18 mouse cellular contexts compared by ENCODE assay signal in genomic region chr16:9680572-9680971, GRCm38 (mm10).
A peak's percentile ranks its signal among the peaks of the same experiment; 100 is the strongest.
DNase-seq lines count a peak whose midpoint lies in the region; ATAC-seq lines count a peak whose summit lies in the region.
"Had no signal": no experiment of that assay in that cellular context is flagged by ENCODE, and none has a peak within 500 bp of the region (broad histone marks: within the 10 kb centered on the region; RNA-seq: fewer than 3 reads in every experiment).

No protein-coding gene starts in this region.

- 0 out of 2 replicates have a peak overlapping the region, but pooled peaks have one; percentile 30 for H3K27ac ChIP-seq in liver, embryonic 12.5 days
- H3K27ac ChIP-seq in liver, embryonic 11.5 days (ENCODE audit: low read depth, low read length), result no peak overlapping the region
- peak overlapping the region; percentile 61; the same call in 1 of the 2 replicates for H3K27ac ChIP-seq in liver, embryonic 15.5 days (replicated peaks)
- H3K27ac ChIP-seq: embryonic facial prominence, embryonic 13.5 days; forebrain, embryonic 13.5 days; gastrocnemius, adult 2 months; hindbrain, embryonic 14.5 days had no signal

- H3K9ac ChIP-seq in liver, embryonic 12.5 days, result no peak overlapping the region
- no peak overlapping the region for H3K9ac ChIP-seq in liver, embryonic 11.5 days (ENCODE audit: low read depth, low read length)
- H3K9ac ChIP-seq in liver, embryonic 15.5 days, result no peak overlapping the region
- H3K9ac ChIP-seq: embryonic facial prominence, embryonic 13.5 days; forebrain, embryonic 13.5 days; heart, embryonic 12.5 days; hindbrain, embryonic 14.5 days had no signal

- peak; percentile 44; the same call in 1 of the 2 replicates for ATAC-seq in liver, embryonic 12.5 days
- no peak; the same call in 1 of the 2 replicates for ATAC-seq in liver, embryonic 11.5 days (replicated peaks; ENCODE audit: low FRiP score)
- ATAC-seq in liver, embryonic 15.5 days (ENCODE audit: insufficient read depth), result peak; percentile 54

- H3K36me3 ChIP-seq in liver, embryonic 12.5 days, result no peaks in the 10 kb centered on the region
- no peaks in the 10 kb centered on the region for H3K36me3 ChIP-seq in liver, embryonic 11.5 days (ENCODE audit: control insufficient read depth, insufficient read depth, low read length)
- H3K36me3 ChIP-seq in liver, embryonic 15.5 days (replicated peaks), result no peaks in the 10 kb centered on the region
- H3K36me3 ChIP-seq: embryonic facial prominence, embryonic 13.5 days; heart, embryonic 12.5 days had no signal

- H3K4me3 ChIP-seq in liver, embryonic 12.5 days, result no peak overlapping the region
- H3K4me3 ChIP-seq in liver, embryonic 11.5 days (ENCODE audit: low read depth, low read length), result no peak overlapping the region
- H3K4me3 ChIP-seq in liver, embryonic 15.5 days (replicated peaks), result no peak overlapping the region
- H3K4me3 ChIP-seq: embryonic facial prominence, embryonic 13.5 days; forebrain, embryonic 13.5 days; gastrocnemius, adult 2 months; heart, embryonic 12.5 days had no signal

- WGBS in liver, embryonic 12.5 days (ENCODE audit: insufficient replicate concordance), result 71% methylated on average over 4 of the region's 4 CpGs
- 78% methylated on average over 4 of the region's 4 CpGs for whole genome bisulfite sequencing in liver, embryonic 11.5 days
- 61% methylated on average over 4 of the region's 4 CpGs for WGBS in liver, embryonic 15.5 days (ENCODE audit: insufficient replicate concordance)

- no peak overlapping the region for H3K4me2 ChIP-seq in liver, embryonic 12.5 days
- no peak overlapping the region for H3K4me2 ChIP-seq in liver, embryonic 11.5 days
- H3K4me2 ChIP-seq in liver, embryonic 15.5 days, result no peak overlapping the region
- H3K4me2 ChIP-seq: embryonic facial prominence, embryonic 13.5 days; forebrain, embryonic 13.5 days; heart, embryonic 12.5 days; hindbrain, embryonic 14.5 days had no signal

- no peaks in the 10 kb centered on the region for H3K9me3 ChIP-seq in liver, embryonic 12.5 days (replicated peaks)
- no peaks in the 10 kb centered on the region for H3K9me3 ChIP-seq in liver, embryonic 11.5 days (ENCODE audit: control insufficient read depth, low read length)
- H3K9me3 ChIP-seq in liver, embryonic 15.5 days (replicated peaks), result no peaks in the 10 kb centered on the region
- H3K9me3 ChIP-seq: embryonic facial prominence, embryonic 13.5 days; forebrain, embryonic 13.5 days; heart, embryonic 12.5 days had no signal

- DNase-seq in kidney, adult 9 months, result peak; percentile 10
- no peak for DNase-seq in kidney, postnatal 25 days
- no peak for DNase-seq in liver, embryonic 11.5 days (ENCODE audit: low spot score)
- no peak for DNase-seq in heart, postnatal 36 days
- no peak for DNase-seq in heart, postnatal 4 days
- DNase-seq: adrenal gland, adult 2 months; adrenal gland, postnatal 25 days; cerebellum, adult 18-20 months; cerebellum, adult 9-11 months; cerebellum, postnatal 36 days; gastrocnemius, adult 2 months; gastrocnemius, postnatal 25 days had no signal

- H3K4me1 ChIP-seq in liver, embryonic 12.5 days, result no peaks in the 10 kb centered on the region
- no peaks in the 10 kb centered on the region for H3K4me1 ChIP-seq in liver, embryonic 11.5 days (replicated peaks; ENCODE audit: control insufficient read depth, insufficient read depth, low read length)
- H3K4me1 ChIP-seq in liver, embryonic 15.5 days (replicated peaks), result 0 out of 2 replicates have a peak, but pooled peaks cover 3% of the 10 kb centered on the region
- H3K4me1 ChIP-seq: embryonic facial prominence, embryonic 13.5 days; heart, embryonic 12.5 days had no signal

- no peaks in the 10 kb centered on the region for H3K27me3 ChIP-seq in liver, embryonic 12.5 days (replicated peaks)
- H3K27me3 ChIP-seq in liver, embryonic 11.5 days (replicated peaks; ENCODE audit: control insufficient read depth, insufficient read depth, low read length), result no peaks in the 10 kb centered on the region
- no peaks in the 10 kb centered on the region for H3K27me3 ChIP-seq in liver, embryonic 15.5 days
- H3K27me3 ChIP-seq: embryonic facial prominence, embryonic 13.5 days; forebrain, embryonic 13.5 days; heart, embryonic 12.5 days had no signal

- intact Hi-C loops in heart, postnatal 36 days (cut with DNase I), result no loop called here
